Mouse (Mus musculus) mouse trophoblast stem cell (cell line): ENCODE results near the gene Cep97.

Experiments
- in situ Hi-C, 2 experiments: fragments of 300-500 bp; cut with MseI, MboI; formaldehyde crosslinking; loops; 2 replicates in 1 of 2; 3 replicates in 1 of 2; pipeline ENCODE4 v1.15.1; 2025

The Cep97 gene

GRCm38 (mm10) chr16:55890346-55891136, 44.1 kb downstream of the Cep97 start:
- in situ Hi-C loops, result no loop called here

DNA sequence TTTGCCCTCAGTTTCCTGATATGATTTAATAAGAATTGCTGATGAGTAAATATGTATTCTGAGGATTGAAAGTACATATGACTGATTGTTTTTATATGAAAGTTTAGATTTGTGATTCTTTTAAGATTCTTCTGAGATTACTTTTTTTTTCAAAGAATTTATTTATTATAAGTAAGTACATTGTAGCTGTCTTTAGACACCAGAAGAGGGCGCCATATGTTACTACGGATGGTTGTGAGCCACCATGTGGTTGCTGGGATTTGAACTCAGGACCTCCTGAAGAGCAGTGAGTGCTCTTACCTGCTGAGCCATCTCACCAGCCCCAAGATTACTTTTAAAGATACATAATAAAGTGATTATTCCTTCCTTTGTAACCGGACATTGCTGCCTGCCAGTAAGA, 45.2 kb downstream of the Cep97 start:
- in situ Hi-C loops, result no loop called here

- in situ Hi-C loops, result no loop called here
Observed at GRCm38 (mm10) chr16:55888584-55888960, 46.1 kb downstream of the Cep97 start.

GRCm38 (mm10) chr16:55887814-55888583, 46.7 kb downstream of the Cep97 start:
- in situ Hi-C loops, result no loop called here

GRCm38 (mm10) chr16:55884246-55884645, 50.4 kb downstream of the Cep97 start:
- in situ Hi-C loops, result no loop called here

DNA sequence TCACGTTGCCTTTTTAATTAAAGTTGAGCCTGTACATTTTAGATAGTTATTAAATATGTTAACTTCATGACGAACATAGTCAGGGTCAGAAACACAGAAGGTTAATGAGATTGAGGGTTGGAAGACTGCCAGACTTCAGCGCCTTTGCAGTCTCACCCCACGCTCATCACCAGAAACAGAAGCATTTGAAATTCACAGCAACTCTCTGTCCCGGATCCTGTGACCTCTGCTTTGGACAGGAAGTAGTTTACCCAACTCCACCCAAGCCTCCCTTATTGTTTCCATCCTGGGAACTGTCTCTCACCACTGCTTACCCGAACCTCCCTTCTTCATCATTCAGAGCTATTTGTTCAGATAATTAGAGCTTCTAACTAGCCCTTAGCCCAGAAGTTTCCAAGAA, 58.6 kb downstream of the Cep97 start:
- in situ Hi-C loops, result no loop called here

DNA sequence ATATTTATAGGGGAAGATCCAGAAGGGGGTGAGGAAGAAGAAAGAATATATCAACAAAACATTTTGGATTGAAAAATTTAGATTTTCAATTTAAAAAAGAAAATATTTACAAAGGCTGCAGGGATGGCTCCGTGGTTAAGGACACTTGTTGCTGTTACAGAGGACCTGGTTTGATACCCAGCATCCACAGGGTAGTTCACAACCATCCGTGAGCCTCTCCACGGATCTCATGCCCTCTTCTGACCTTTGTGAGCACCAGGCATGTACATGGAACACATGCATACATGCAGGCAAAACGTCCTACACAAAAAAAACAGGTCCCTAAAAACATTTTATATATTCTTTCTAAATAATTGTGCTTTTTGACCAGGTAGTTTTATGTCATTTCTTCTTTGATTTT, 70.8 kb downstream of the Cep97 start:
- in situ Hi-C loops, result loop anchor here in 1 of 2 experiments (25.0 kb wide), 1 partner anchor 352 kb away; no protein-coding TSS in a partner anchor

- in situ Hi-C loops, result loop anchor here in 1 of 2 experiments (25.0 kb wide), 1 partner anchor 351 kb away; no protein-coding TSS in a partner anchor
Observed at GRCm38 (mm10) chr16:55863149-55863815, 71.4 kb downstream of the Cep97 start.

DNA sequence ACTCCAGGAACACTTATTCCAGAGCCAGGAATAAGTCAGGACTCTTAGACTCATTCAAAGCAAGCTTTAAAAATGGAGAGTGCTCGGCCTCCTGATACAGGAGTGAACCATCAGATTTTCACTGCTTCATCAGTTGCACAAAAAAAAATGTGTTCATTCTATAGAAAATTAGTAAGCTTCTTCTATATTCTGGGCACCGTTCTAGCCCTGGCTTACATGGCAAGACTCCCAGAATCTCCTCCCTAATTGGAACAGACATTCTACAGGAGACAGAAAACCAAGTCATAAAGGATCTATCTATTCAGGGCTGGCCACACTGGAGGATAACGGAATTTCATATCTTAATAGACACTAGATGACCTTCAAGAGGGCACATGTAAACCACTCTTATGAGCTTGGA, 73.6 kb downstream of the Cep97 start:
- in situ Hi-C loops, result loop anchor here in 1 of 2 experiments (25.0 kb wide), 1 partner anchor 349 kb away; no protein-coding TSS in a partner anchor

DNA sequence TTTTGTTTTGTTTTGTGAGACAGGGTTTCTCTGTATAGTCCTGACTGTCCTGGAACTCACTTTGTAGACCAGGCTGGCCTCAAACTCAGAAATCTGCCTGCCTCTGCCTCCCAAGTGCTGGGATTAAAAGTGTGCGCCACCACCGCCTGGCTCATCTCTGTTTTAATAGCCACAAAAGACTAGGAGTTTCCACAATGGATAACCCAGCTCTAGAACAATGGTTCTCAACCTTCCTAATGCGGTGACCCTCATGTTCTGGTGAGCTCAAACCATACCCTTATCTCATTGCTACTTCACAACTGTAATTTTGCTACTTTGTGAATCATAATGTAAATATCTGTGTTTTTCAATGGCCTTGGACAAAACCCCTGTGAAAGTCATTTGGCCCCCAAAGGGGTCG, 75.2 kb downstream of the Cep97 start:
- in situ Hi-C loops, result loop anchor here (10.0 to 25.0 kb wide), 2 partner anchors 345 to 347 kb away; no protein-coding TSS in a partner anchor

DNA sequence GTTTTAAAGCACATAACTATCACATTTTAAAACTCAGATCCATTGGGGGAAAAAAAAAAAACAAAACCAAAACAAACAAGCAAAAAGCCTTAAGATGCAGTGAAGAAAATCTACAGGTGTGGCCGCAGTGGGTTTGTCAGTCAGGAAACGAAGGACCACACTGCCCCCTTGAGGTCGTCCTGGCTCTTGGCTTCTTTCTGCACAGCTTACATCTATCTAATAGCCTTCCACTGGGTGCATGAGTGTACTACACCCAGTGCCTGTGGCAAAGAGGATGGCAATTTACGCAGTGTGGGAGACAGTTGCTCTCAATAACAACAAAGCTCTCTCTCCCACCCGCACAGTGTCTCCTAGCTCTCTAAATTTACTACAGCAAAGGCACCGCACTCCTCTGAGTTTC, 76.2 kb downstream of the Cep97 start:
- in situ Hi-C loops, result loop anchor here (10.0 to 25.0 kb wide), 2 partner anchors 344 to 346 kb away; no protein-coding TSS in a partner anchor

- in situ Hi-C loops, result loop anchor here (5.0 to 25.0 kb wide), 3 partner anchors 338 to 371 kb away; no protein-coding TSS in a partner anchor
Observed at GRCm38 (mm10) chr16:55852943-55853727, 81.5 kb downstream of the Cep97 start.

- in situ Hi-C loops, result loop anchor here (5.0 to 25.0 kb wide), 3 partner anchors 338 to 370 kb away; no protein-coding TSS in a partner anchor
Observed at GRCm38 (mm10) chr16:55852515-55852914, 82.1 kb downstream of the Cep97 start.

DNA sequence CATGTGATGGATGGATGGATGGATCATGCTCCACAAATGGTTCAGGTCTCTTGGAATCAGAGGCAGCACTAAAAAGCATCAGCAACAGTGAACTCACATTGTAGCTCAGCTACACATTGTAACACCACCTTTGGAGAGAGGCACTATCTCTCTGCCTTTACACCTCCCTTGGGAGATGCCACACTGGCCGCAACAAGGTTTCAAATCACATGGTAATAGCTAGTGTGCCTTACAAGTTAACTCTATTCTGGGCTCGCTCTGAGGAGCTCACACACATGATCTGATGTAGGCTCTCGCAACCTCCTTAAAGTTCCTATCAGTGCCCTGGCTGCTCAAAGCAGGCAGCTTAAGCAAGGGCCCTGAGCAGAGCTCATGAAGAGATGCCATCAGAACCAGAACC, 84.2 kb downstream of the Cep97 start:
- in situ Hi-C loops, result loop anchor here (5.0 to 25.0 kb wide), 3 partner anchors 336 to 368 kb away; no protein-coding TSS in a partner anchor
